Mouse (Mus musculus) cerebellum, adult 11 months (tissue): Measurements from ENCODE around the gene Dnah8.
"Not testable (repeated sequence)": the region's sequence is repeated elsewhere in the genome, so short reads cannot be mapped to it uniquely, and the experiment has no call there.

Experiments used
- DNase-seq: peaks from one replicate; pipeline ENCODE4 v3.0.0; 2022

Dnah8 gene

DNA sequence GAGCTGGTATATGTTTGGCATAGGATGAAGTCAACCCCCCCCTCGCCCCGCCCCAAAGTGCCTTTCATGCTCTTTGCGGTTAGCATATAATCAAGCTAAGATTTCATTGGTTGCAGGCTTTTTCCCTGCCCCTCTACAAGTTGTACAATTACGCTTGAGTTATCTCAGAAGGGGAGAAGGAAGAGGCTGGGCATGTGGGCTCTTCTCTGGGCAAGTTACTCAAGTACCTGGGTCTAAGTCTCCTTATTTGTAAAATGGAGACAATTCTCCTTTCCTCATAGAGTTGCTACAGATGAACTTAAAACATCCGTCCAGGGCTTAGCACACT, 14.2 kb upstream of the Dnah8 start:
- no peak for DNase-seq

DNA sequence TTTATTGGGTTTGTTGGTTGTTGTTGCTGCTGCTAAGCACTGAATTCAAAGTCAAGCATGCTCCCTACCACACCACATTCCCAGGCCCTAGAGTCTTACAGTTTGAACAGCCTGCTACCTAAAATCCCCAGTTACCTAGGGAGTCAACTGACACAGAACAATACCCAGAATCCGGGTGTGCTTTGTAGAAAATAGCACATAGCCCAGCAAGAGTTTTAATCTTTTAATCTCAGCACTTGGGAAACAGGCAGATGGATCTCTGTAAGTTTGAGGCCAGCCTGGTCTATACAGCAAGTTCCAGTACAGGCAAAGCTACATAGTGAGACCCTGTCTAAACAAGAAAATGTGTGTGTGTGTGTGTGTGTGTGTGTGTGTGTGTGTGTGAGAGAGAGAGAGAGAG, 13.4 kb upstream of the Dnah8 start:
- DNase-seq = no peak

DNA sequence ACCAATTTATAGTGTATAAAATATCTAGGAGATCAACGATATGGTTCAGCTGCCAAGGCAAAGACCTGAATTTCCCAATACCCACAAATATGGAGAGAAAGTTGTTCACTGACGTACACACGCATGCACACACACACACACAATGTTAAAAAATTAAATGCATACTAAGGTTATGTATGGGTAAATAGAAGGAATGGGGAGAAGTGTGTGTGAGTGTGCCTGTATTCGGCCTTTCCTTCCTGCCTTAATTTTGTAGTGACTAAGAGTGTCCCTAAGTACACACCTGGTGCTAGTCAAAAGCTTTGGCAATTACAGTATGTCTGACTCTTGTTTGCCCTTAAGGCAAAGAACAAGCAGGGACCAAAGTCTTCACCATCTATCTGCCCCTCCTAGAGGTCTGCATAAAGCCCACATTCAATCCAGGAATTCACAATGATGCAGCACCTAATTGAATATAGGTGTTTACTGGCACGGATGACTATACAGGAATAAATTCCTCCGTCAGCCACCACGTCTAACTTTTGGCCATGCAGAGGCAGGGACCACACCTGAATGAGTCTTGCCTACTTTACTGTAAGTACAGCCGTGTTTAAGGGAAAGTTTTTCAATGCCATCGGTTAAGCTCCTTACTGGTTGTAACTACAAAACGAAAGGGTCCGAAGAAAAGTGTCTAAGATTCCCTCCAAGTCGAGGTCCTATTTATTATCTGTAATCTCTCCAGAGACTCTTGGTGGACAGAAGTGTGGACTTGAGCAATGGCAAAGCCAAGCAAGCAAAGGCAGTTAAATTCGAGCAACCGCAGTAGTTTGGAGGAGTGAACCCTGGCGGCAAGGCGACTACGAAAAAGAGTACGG, 12.7 kb upstream of the Dnah8 start:
- DNase-seq = no peak

DNA sequence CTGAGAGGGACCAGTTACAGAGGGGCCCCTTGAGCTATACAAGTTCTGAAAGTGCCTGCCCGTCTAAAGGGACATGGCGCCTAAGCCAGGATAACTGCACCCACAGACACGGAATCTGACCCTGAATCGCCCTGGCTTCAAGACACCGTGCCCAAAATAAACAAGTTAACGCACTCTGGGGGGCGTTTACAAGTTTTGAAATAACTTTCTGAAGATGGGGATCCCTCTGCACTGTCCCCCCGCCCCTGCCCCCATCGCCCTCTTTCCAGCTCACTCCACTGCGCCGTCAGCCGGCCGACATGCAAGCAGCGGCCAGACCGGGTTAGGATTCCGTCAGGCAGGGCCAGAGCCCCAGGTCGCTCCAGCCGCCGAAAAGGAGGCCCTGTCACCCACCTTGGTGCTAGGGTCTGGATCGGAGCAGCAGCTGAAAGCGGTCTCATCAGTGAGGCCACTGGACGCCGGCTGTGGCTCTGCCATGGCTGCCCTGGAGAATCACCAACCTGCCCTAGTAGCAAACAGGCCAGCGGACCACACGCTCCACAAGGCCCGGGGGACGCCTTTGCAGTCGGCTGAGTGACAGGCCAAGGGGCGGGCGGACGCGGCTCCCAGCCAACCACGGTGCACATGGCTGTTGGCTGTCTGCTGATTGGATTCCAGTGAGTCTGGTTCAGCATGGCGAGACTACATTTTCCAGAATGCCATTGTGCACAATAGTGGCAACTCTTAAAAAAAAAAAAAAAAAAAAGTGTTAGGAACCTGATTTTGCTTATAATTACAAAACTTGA, 11.9 kb upstream of the Dnah8 start:
- DNase-seq = peak; percentile 100

DNA sequence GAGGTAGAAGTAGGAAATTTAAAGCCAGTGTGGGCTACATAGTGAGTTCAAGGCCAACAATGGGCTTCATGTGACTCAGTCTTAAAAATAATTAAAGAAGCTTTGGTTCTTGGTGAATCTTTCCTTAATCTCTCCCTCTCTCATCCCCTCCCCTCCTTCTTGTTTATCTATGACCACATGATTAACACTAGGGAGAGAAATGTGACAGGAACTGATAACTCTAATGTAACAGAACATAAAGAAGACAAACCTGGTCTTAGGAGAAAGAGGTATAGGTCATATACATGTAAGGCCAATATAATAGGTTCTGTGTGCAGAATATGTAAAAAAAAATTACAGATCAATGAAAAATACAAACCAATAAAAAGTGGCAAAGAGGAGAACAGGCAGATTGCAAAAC, 10.8 kb upstream of the Dnah8 start:
- no peak for DNase-seq

DNA sequence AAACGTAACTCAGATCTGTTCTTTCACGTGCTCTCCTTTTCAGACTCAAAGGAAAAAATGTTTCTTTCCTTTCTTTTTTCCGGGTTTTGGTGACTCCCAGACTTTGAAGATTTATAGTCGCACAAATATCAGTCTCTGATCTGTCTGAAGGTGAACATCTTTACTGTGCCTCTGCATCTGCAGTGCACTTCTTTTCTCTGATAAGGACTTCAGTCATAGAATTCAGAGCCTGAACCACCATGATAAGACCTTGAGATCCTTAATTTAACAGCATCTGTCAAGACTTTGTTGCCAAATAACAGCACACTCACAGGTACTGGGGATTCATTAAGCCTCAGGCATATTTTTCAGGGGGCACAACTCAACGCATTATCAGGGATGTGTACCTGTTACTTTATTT, 8.0 kb upstream of the Dnah8 start:
- no peak for DNase-seq

DNA sequence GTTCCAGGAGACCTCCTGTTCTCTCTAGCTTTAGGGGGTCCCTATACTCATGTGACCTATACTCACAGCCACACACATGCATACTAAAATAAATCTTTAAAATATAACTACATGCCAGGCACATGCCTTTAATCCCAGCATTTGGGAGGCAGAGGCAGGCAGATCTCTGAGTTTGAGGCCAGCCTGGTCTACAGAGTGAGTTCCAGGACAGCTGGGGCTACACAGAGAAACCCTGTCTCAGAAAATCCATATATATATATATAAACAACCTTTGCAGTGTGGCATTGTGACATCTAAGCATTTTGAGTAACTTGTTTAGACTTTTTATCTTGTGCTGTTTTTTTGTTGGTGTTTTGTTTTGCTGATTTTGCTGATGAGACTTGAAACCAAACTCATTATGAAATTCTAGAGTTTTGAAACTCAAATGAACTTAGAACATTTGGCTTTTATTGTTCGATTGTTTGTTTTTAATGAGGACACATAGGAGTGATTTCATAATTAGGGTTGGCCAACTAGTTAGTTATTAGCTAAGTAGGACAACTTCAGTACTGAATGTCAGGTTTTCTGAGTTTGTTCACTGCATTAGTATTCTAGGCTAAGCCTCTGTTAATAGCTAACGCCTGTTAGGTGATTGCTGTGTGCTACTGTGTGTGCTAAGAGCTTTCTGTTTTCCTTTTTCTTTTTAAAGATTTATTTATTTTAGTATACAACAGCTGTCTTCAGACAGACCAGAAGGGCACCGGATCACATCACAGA, 5.8 kb upstream of the Dnah8 start:
- no peak for DNase-seq

DNA sequence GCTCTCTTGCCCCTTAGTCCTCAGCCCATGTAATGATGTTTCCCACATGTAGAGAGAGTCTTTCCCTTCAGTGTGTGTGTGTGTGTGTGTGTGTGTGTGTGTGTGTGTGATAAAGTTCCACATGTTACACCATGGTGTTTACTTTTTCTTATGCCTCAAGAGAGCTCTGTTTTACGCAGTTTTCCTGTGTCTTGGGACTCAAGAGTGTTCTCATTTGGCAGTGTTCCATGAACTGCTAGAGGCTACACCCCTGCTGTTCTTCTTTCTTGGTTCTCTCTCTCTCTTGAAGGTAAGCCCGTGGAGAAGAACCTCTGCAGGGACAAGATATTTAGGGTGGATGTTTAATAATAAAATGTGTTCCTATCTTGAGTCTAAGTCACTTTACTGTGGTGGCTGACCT, 5.0 kb upstream of the Dnah8 start:
- DNase-seq = no peak

DNA sequence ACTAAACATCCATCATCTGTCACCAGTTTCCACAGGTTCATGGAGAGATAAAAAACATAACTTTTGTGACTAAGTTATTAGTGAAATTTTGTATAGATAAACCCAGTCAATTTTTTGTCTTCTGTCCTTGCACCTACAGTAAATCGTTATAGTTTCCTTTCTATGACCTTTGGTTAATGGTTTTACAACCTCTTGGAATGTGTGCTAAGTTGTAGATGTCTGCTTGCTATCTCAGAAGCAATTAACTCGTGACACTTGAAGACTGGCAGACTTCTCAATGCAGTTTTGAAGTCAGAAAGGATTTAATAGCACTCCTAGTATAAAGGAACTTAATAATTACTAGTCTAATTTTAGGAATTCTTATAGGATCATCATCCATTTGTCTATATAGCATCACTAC, 3.6 kb upstream of the Dnah8 start:
- DNase-seq = no peak

DNA sequence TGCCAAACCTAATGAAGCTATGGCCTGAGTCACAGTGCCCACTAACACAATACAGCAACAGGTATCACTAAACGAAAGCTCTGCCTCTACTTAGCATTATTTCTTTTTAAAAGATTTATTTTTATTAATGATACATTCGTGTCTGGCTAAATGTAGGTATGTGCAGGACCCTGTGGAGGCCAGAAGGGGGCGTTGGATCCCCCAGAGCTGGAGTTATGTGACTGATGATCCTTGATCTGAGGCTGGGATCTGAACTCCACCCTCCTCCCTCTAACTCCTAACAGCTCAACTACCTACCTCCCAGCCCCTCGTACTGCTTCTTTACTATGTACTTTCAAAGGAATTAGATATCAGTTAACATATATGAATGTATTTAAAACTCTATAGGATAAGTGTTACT, 2.7 kb upstream of the Dnah8 start:
- no peak for DNase-seq

DNA sequence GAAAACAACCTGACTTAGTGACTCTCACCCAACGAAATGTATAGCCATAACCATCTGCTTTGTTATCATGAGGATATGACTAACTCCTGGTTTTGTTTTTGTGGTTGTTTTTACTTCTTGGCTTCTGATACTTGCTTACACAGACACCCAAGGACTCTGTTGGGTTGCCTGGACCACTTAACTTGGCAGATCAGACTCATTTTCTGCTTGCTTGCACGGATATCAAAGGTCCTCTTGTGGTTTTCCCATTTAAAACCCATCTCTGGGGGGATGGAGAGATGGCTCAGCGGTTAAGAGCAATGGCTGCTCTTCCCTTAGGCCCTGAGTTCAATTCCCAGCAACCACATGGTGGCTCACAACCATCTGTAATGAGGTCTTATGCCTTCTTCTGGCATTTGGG, 954 bp upstream of the Dnah8 start:
- no peak for DNase-seq

DNA sequence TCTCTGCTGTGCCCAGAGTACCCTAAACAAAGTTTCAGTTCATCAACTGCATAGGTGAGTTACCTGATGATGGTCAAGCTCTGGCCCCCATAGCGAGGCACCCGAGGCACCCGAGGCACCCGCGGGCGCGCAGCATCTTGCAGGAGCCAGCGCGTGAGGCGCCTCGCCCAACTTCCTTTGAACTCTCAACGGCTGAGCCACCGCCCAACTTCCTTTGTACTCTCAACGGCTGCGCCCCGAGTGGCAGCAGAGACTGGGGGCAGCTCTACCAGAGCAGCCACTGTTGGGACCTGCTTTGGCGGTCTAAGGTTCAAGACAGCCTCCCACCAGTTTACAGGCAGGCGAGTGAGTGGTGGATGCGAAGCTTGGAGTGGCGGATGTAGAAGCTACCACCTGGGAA, 2.6 kb downstream of the Dnah8 start, which contains the start of gene Glo1:
TSS of gene Glo1 (minus strand) at position 153 of the 400 bp plus-strand sequence.
- DNase-seq = not testable (repeated sequence)

DNA sequence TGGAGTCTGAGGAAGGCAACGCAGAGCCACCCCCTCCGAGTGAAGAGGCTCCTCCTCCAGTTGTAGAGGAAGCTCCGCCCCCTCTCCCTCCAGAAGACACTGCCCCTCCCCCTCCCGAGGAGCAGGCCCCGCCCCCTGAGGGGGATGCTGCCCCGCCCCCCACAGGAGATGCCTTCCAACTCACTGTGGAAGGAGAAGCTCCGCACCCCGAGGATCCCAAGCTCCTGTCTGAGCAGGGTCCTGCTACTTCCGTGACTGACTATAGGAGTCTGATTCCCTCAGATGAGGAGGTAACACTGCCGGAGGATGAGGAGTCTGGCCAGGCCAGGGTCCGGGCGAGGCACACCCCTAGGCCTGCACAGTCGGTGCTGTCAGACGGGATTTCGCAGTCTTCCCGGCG, 11.2 kb downstream of the Dnah8 start:
- DNase-seq = no peak

DNA sequence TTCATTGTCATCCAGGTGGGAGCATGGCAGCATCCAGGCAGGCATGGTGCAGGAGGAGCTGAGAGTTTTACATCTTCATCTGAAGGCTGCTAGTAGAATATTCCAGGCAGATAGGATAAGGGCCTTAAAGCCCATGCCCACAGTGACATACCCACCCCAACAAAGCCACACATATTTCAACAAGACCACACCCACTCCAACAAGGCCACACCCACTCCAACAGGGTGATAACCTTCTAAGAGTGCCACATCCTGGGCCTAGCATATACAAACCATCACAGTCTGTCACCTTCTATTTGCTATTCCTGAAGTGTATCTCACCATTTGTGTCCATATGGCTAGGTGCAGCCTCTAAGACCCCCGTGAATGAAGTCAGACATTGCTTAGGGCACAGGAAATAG, 13.6 kb downstream of the Dnah8 start:
- DNase-seq = no peak

DNA sequence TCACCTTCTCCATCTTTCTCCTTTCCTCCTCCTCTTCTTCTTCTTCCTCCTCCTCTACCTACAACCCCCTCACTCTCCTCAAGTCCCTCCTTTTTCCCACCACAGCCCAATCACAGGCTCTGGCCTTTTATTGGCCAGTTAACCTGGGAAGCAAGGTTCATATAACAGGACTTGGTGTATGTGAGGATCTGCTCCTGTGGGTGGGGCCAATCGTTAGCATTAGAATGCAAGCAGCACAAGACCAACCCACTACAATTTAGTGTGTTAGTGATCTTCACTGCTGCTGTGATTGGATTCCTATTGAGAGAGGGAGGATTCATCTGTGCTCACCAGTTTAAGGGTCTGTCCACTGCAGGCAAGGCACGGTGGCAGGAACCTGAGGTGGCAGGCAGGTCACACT, 14.8 kb downstream of the Dnah8 start:
- DNase-seq = no peak

DNA sequence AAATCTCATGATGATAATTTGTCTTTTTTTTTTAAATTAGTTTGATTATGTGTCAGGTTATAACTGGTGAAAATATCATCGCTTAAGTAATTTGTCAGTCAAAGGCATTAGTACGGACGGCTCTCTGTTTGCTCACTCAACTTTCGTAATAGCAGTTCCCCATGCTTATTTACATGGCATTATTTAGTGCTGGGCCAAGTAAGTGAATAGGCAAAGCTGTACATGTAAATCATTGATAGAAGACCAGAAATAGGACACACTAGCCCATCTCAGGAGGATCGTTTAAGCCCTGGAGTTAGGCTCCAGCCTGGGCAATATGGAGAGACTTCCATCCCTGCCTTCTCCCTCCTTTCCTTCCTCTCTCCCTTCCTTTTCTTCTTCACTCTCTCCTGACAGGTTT, 16.7 kb downstream of the Dnah8 start:
- DNase-seq = no peak

DNA sequence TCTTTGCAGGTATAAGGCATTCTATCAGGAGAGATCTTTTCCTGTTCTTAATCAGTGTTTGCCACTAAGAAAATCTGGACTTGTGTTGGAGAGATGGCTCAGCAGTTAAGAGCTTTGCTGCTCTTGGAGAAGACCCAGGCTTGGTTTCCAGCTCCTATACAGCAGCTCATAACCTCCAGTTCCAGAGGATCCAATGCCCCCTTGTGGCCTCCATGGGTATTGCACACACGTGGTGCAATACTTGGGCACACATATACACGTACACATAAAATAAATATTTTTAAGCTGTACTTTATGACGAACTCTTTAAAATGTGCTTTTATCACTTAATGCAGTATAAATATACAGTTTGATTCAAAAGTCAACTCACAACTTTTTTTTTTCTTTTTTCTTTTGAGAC, 24.6 kb downstream of the Dnah8 start:
- DNase-seq = no peak

DNA sequence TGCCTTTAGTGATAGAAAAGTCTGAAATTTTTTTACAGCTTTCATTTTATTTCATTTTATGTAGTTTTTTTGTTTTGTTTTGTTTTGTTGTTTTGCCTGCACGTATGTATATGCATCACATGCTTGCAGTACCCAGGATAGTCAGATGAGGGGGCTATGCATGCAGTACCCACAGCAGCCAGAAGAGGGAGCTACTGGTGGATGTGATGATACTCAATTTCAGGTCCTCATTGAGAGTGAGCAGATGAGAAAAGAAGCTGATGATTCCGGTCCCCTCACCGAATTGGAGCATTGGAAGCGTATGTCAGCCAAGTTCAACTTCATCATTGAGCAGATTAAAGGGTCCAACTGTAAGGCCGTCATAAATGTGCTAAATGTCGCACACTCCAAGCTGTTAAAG, 28.9 kb downstream of the Dnah8 start:
- DNase-seq = no peak

DNA sequence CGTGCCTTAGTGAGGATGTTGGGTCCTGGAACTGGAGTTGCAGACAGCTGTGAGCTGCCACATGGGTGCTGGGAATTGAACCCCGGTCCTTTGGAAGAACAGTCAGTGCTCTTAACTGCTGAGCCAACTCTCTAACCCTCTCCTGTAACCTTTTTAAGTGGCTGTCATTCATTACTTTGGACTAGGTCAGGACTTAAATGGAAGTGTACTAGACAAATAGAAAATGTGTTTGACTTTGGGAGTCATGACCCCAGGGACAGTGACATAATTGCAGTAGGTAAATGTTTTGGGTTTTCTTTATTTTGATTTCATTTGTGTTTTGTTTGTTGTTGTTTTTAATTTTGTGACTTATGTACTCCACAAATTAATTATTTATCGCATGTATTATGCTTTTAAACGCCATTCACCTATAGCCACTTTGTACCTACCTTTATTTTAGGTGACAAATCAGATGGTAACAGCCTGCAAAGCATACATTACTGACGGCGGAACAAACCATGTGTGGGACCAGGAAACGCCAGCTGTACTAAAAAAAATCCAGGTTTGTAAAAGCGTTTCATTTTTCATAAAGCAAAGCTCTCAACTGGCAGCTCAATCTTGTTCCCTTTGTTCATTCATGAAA, 33.5 kb downstream of the Dnah8 start:
- DNase-seq = no peak

DNA sequence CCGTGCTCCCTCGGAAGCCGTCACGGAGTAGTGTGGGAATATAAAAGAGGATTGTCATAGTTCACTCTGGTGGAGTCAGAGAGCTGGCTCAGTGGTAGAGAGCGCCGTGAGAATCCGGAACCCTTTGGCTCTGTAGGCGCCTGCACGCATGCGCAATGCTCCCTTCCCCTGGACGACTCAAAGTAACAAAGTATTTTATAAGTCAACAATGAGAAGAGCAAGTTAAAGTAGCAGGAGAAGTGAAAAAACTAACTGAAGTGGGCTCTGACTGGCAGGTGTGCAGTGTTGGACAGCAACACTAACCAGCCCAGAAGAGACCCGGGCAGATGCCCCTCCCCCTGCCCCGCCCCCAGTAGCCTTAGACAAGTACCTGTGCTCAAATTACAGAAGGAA, 34.0 kb downstream of the Dnah8 start:
- peak; percentile 17 for DNase-seq

DNA sequence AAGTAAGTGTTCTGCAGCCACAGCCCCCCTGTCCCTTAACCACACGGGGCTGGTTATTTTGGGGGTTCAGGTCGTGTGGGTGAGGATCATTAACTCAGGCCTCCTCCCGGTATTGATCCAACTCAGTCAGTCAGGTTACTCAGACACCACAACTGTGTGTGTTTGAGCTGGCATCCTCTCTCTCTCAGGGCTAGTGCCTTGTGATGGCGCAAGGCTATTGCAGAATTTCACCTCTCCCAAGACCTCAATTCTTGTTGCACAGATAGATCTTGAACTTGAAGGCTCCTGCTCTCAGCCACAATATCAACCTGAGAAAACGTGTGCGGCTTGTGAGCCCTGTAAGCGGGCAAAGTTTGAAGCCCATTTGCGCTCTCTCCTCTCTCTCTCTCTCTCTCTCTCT, 38.0 kb downstream of the Dnah8 start:
- DNase-seq = no peak

DNA sequence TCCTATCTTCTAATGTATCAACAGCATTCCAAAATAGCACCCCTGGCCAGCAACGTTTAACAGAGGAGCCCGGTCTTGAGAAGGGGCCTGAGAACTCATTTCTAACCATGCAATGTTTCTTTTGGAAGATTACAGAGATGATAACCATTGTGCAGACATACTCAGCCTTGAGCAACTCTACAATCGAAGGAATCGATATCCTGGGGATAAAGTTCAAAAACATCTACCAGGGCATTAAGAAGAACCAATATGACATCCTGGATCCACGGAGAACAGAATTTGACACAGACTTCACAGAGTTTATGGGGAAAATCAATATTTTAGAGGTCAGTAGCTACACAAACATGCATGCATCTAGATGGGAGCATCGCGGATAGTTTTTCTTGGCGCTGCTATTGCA, 39.0 kb downstream of the Dnah8 start:
- DNase-seq = no peak

DNA sequence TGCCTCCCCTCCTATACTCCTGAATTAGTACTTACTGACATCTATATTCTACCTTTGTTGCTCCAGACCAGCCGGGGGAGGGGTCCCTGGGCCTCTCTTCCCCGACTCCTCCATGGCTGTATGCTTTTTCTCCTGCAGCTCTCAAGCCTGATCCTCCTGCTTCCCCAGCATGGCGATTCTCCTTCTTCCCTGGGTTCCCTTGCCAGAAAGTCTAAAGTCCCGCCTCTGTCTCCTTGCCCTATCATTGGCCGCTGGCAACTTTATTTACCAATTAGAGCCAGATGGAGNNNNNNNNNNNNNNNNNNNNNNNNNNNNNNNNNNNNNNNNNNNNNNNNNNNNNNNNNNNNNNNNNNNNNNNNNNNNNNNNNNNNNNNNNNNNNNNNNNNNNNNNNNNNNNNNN, 40.7 kb downstream of the Dnah8 start:
- DNase-seq = no peak
